Mouse (Mus musculus) embryonic facial prominence, embryonic 13.5 days (tissue): ENCODE measurements around the gene A430005L14Rik. TPM values are rescaled to one million over a fixed set of nuclear protein-coding genes. Genes with fewer than 3 reads are reported as not detected.

Source experiments
- polyA plus RNA-seq: library from polyadenylated mRNA; unstranded; fragments of >200 nt; fragmentation: Nextera tagmentation; extraction: Ambion mirVana; gene quantifications from 2 replicates; pipeline ENCODE4 v1.2.1, GENCODE M21; 2015

A430005L14Rik gene
- polyA plus RNA-seq, 1 experiment from 2014 or later = 82.0 TPM

Other genes starting within 250 kb of the A430005L14Rik start
- gene Dffb, start 17.9 kb downstream of the A430005L14Rik start, polyA plus RNA-seq = 15.4 and 18.1 TPM in 2 replicates
- gene Cep104, start 18.0 kb downstream of the A430005L14Rik start, polyA plus RNA-seq = 17.2 and 17.9 TPM in 2 replicates
- gene Lrrc47, start 54.5 kb downstream of the A430005L14Rik start, polyA plus RNA-seq = 20.1 and 21.4 TPM in 2 replicates
- 12.5 and 16.8 TPM in 2 replicates for gene Smim1, start 69.0 kb downstream of the A430005L14Rik start, polyA plus RNA-seq
- not detected in 2 replicates for gene Ccdc27, start 85.4 kb downstream of the A430005L14Rik start, polyA plus RNA-seq
- 4.5 and 5.7 TPM in 2 replicates for gene Trp73, start 183.0 kb downstream of the A430005L14Rik start, polyA plus RNA-seq
- gene Wrap73, start 185.1 kb downstream of the A430005L14Rik start, polyA plus RNA-seq = 44.1 and 44.9 TPM in 2 replicates
- 129 and 140 TPM in 2 replicates for gene Tprgl, start 203.4 kb downstream of the A430005L14Rik start, polyA plus RNA-seq
- gene Megf6, start 213.5 kb downstream of the A430005L14Rik start, polyA plus RNA-seq = 99.7 and 104 TPM in 2 replicates